Mouse (Mus musculus): ENCODE results near the gene Ncstn.

Ncstn gene

GRCm38 (mm10) chr1:172027010-172027808 lies 55.4 kb downstream of the Ncstn start:
- peak; percentile 72 for DNase-seq (ENCODE audit: low read depth, low spot score)

- peak; percentile 21 for DNase-seq (ENCODE audit: low read depth, low spot score)
These were observed 56.2 kb downstream of the Ncstn start for GRCm38 (mm10) chr1:172026201-172026901.

GRCm38 (mm10) chr1:172025201-172025904 lies 57.2 kb downstream of the Ncstn start:
- no peak for DNase-seq (ENCODE audit: low read depth, low spot score)

GRCm38 (mm10) chr1:172024140-172024895 lies 58.3 kb downstream of the Ncstn start:
- DNase-seq (ENCODE audit: low read depth, low spot score), result no peak

- no peak for DNase-seq (ENCODE audit: low read depth, low spot score)
These were observed 62.6 kb downstream of the Ncstn start for GRCm38 (mm10) chr1:172019863-172020521.

GRCm38 (mm10) chr1:172019339-172019738 lies 63.3 kb downstream of the Ncstn start:
- peak; percentile 72 for DNase-seq (ENCODE audit: low read depth, low spot score)

- no peak for DNase-seq (ENCODE audit: low read depth, low spot score)
These were observed 64.0 kb downstream of the Ncstn start for GRCm38 (mm10) chr1:172018336-172019311.

GRCm38 (mm10) chr1:172017517-172018070 lies 65.0 kb downstream of the Ncstn start:
- DNase-seq (ENCODE audit: low read depth, low spot score), result no peak

- DNase-seq (ENCODE audit: low read depth, low spot score), result no peak
These were observed 65.7 kb downstream of the Ncstn start for GRCm38 (mm10) chr1:172016660-172017516.

- DNase-seq (ENCODE audit: low read depth, low spot score), result no peak
These were observed 66.6 kb downstream of the Ncstn start for GRCm38 (mm10) chr1:172016031-172016430.

All from 3T3-L1 (cell line).